Mouse (Mus musculus) inflammation-experienced regulatory T-cells, adult 6 months (primary cell): ENCODE data around the gene Klhl26. TPM values are rescaled to one million over a fixed set of nuclear protein-coding genes. Genes with fewer than 3 reads are reported as not detected.
A peak's percentile ranks its signal among the peaks of the same experiment; 100 is the strongest.

ENCODE experiments used
- ATAC-seq: one replicate; pipeline ENCODE4 v1.8.0; 2017
- polyA plus RNA-seq, 3 experiments: library from polyadenylated mRNA; unstranded; fragments of 100-300 nt; shearing (Covaris generic); gene quantifications; one replicate each; pipeline ENCODE4 v1.2.1; 2017

The Klhl26 gene
- polyA plus RNA-seq, 3 experiments from 2014 or later = 6.5 to 10.4 (median 8.8) TPM

- ATAC-seq = no peak
Observed at GRCm38 (mm10) chr8:70443326-70443725, 33.4 kb downstream of the Klhl26 start.

GRCm38 (mm10) chr8:70441565-70441964 is 35.2 kb downstream of the Klhl26 start:
- ATAC-seq = no peak

GRCm38 (mm10) chr8:70440246-70440645 is 36.5 kb downstream of the Klhl26 start:
- ATAC-seq = no peak

- peak; percentile 44 for ATAC-seq
Observed at GRCm38 (mm10) chr8:70439848-70440179, 37.0 kb downstream of the Klhl26 start.

- peak; percentile 95 for ATAC-seq
Observed at GRCm38 (mm10) chr8:70439055-70439847, 37.5 kb downstream of the Klhl26 start, which contains the start of gene Crtc1. Gene Crtc1 (minus strand): TSS chr8:70439579.

- no peak for ATAC-seq
Observed at GRCm38 (mm10) chr8:70438423-70438822, 38.3 kb downstream of the Klhl26 start.

GRCm38 (mm10) chr8:70435156-70435555 is 41.6 kb downstream of the Klhl26 start:
- ATAC-seq = no peak

GRCm38 (mm10) chr8:70432991-70433536 is 43.7 kb downstream of the Klhl26 start:
- ATAC-seq = no peak

GRCm38 (mm10) chr8:70431213-70431612 is 45.6 kb downstream of the Klhl26 start:
- no peak for ATAC-seq

- no peak for ATAC-seq
Observed at GRCm38 (mm10) chr8:70426300-70426907, 50.4 kb downstream of the Klhl26 start.

- no peak for ATAC-seq
Observed at GRCm38 (mm10) chr8:70422722-70423121, 54.0 kb downstream of the Klhl26 start.

- no peak for ATAC-seq
Observed at GRCm38 (mm10) chr8:70421349-70422104, 55.2 kb downstream of the Klhl26 start.

- no peak for ATAC-seq
Observed at GRCm38 (mm10) chr8:70419879-70420643, 56.7 kb downstream of the Klhl26 start.

GRCm38 (mm10) chr8:70418954-70419353 is 57.8 kb downstream of the Klhl26 start:
- ATAC-seq = no peak

- no peak for ATAC-seq
Observed at GRCm38 (mm10) chr8:70417914-70418313, 58.9 kb downstream of the Klhl26 start.

- no peak for ATAC-seq
Observed at GRCm38 (mm10) chr8:70416941-70417340, 59.8 kb downstream of the Klhl26 start.

- ATAC-seq = no peak
Observed at GRCm38 (mm10) chr8:70415540-70416451, 61.0 kb downstream of the Klhl26 start.

- ATAC-seq = no peak
Observed at GRCm38 (mm10) chr8:70414310-70414946, 62.3 kb downstream of the Klhl26 start.

GRCm38 (mm10) chr8:70410281-70410680 is 66.5 kb downstream of the Klhl26 start:
- ATAC-seq = no peak

- no peak for ATAC-seq
Observed at GRCm38 (mm10) chr8:70409455-70409871, 67.3 kb downstream of the Klhl26 start.

GRCm38 (mm10) chr8:70409019-70409418 is 67.7 kb downstream of the Klhl26 start:
- ATAC-seq = no peak
